Mouse (Mus musculus) myocyte (in vitro differentiated cells): Measurements from ENCODE around the gene Lyg1.

Experiments used
- MYOD1 ChIP-seq, 3 experiments: IDR thresholded peaks; one replicate each; pipeline ENCODE4 v1.6.1; 2011; ENCODE audit warnings: control low read depth in 2 of 3, low read depth in 2 of 3, mild to moderate bottlenecking in 2 of 3, moderate library complexity in 1 of 3; ENCODE audit not compliant: insufficient read length in 2 of 3, control insufficient read depth in 1 of 3
- TCF12 ChIP-seq: IDR thresholded peaks from one replicate; pipeline ENCODE4 v1.6.1; 2011; ENCODE audit warnings: mild to moderate bottlenecking, control low read depth; ENCODE audit not compliant: poor library complexity, insufficient read depth, severe bottlenecking

DNA sequence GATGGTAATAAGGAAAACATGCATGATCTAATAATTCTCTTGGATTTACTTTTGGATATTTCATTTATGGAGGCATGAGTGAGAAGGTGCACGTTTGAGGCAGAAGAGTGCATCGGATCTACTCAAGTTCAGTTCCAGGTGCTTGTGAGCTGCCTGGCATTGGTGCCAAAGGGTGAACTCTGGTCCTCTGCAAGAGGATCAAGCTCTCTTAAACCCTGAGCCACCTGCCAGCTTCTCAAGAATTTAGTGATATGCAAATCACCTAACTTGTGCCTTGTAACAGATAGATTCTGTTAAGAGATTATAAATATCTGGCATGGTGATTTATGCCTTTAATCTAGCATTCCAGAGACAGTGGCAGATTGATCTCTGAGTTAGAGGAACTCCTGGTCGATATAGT is 45.5 kb upstream of the Lyg1 start:
- no peak for TF ChIP-seq TCF12
- TF ChIP-seq MYOD1 (IDR thresholded peaks at IDR 0.05; ENCODE audit: control insufficient read depth in 1 of 3, insufficient read length in 2 of 3, low read depth in 2 of 3) = no peak
